Comparison of ENCODE assay signal across 8 mouse cellular contexts in the genomic region with DNA sequence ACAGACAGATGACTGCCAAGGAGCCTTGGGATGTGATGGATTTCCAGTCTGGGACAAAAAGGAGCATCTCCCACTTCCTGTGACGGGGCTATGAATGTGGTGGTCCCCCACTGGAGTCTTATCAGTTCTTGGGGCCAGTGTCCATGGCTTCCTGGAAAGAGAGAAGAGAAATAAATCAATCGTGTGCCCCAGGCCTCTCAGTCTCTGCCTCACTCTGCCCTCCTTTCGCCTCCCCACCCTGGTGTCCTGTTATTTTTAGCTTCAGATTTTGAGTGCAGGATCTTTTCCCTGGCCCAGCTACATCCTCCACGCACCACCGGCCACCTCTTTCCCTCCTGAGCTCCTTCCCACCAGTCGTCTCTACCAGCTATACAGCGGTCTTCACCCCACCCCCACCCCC. TPM values are rescaled to one million over a fixed set of nuclear protein-coding genes. Genes with fewer than 3 reads are reported as not detected.
DNase-seq lines count a peak whose midpoint lies in the region; ATAC-seq and TF ChIP-seq lines count a peak whose summit lies in the region.

No protein-coding gene starts in this region.

- peak overlapping the region; percentile 65; the same call in 1 of the 2 replicates for H3K4me3 ChIP-seq in kidney, embryonic 16.5 days (ENCODE audit: low read length)
- H3K4me3 ChIP-seq in embryonic facial prominence, embryonic 13.5 days: peak overlapping the region; percentile 61
- peak overlapping the region; percentile 62 for H3K4me3 ChIP-seq in hindbrain, embryonic 15.5 days
- peak overlapping the region; percentile 53 for H3K4me3 ChIP-seq in midbrain, postnatal 0 days (ENCODE audit: low read depth, low read length)

- no peak for TF ChIP-seq CTCF in midbrain, postnatal 0 days (IDR thresholded peaks at IDR 0.05)

- DNase-seq in kidney, postnatal 14 days: no peak
- DNase-seq in midbrain, postnatal 0 days (ENCODE audit: low spot score): no peak
- no peak for DNase-seq in gastrocnemius, postnatal 36 days
- DNase-seq in layer of hippocampus, adult 18-20 months (ENCODE audit: low spot score in 2 of 2): no peak
- no peak for DNase-seq in adrenal gland, postnatal 4 days (ENCODE audit: low spot score in 2 of 2)

- H3K9ac ChIP-seq in kidney, embryonic 16.5 days (replicated peaks; ENCODE audit: low read length): peak overlapping the region; percentile 69
- H3K9ac ChIP-seq in embryonic facial prominence, embryonic 13.5 days: peak overlapping the region; percentile 77
- peak overlapping the region; percentile 78 for H3K9ac ChIP-seq in hindbrain, embryonic 15.5 days
- peak overlapping the region; percentile 76 for H3K9ac ChIP-seq in midbrain, postnatal 0 days (replicated peaks; ENCODE audit: low read length, poor library complexity, severe bottlenecking)

- WGBS in kidney, embryonic 16.5 days: 36% methylated on average over 7 of the region's 7 CpGs
- WGBS in embryonic facial prominence, embryonic 13.5 days: 60% methylated on average over 7 of the region's 7 CpGs
- 67% methylated on average over 7 of the region's 7 CpGs for WGBS in hindbrain, embryonic 15.5 days
- WGBS in midbrain, postnatal 0 days: 59% methylated on average over 7 of the region's 7 CpGs

- peaks cover 33% of the 10 kb centered on the region for H3K4me1 ChIP-seq in kidney, embryonic 16.5 days (ENCODE audit: insufficient read depth, low read length)
- H3K4me1 ChIP-seq in embryonic facial prominence, embryonic 13.5 days: peaks cover 30% of the 10 kb centered on the region
- H3K4me1 ChIP-seq in hindbrain, embryonic 15.5 days (replicated peaks): peaks cover 34% of the 10 kb centered on the region
- H3K4me1 ChIP-seq in midbrain, postnatal 0 days (ENCODE audit: insufficient read depth, low read length): peaks cover 15% of the 10 kb centered on the region; the same call in 1 of the 2 replicates

- no peaks in the 10 kb centered on the region for H3K9me3 ChIP-seq in kidney, embryonic 16.5 days (ENCODE audit: low read length)
- no peaks in the 10 kb centered on the region for H3K9me3 ChIP-seq in embryonic facial prominence, embryonic 13.5 days
- no peaks in the 10 kb centered on the region for H3K9me3 ChIP-seq in hindbrain, embryonic 15.5 days
- H3K9me3 ChIP-seq in midbrain, postnatal 0 days (ENCODE audit: low read length): no peaks in the 10 kb centered on the region

- H3K27ac ChIP-seq in kidney, embryonic 16.5 days (ENCODE audit: low read length): no peak overlapping the region
- H3K27ac ChIP-seq in embryonic facial prominence, embryonic 13.5 days: no peak overlapping the region
- peak overlapping the region; percentile 81; the same call in 1 of the 2 replicates for H3K27ac ChIP-seq in hindbrain, embryonic 15.5 days (replicated peaks)
- peak overlapping the region; percentile 60 for H3K27ac ChIP-seq in midbrain, postnatal 0 days (ENCODE audit: low read depth, low read length)

- no peaks in the 10 kb centered on the region for H3K27me3 ChIP-seq in kidney, embryonic 16.5 days (ENCODE audit: insufficient read depth, low read length)
- peaks cover 16% of the 10 kb centered on the region for H3K27me3 ChIP-seq in embryonic facial prominence, embryonic 13.5 days
- H3K27me3 ChIP-seq in hindbrain, embryonic 15.5 days: no peaks in the 10 kb centered on the region
- no peaks in the 10 kb centered on the region for H3K27me3 ChIP-seq in midbrain, postnatal 0 days (ENCODE audit: insufficient read depth, low read length)

- H3K4me2 ChIP-seq in kidney, embryonic 16.5 days (replicated peaks; ENCODE audit: low read depth, low read length): peak overlapping the region; percentile 94
- H3K4me2 ChIP-seq in embryonic facial prominence, embryonic 13.5 days: peak overlapping the region; percentile 92
- peak overlapping the region; percentile 80 for H3K4me2 ChIP-seq in hindbrain, embryonic 15.5 days
- peak overlapping the region; percentile 75 for H3K4me2 ChIP-seq in midbrain, postnatal 0 days (ENCODE audit: low read depth, low read length, poor library complexity, severe bottlenecking)

- no peak for ATAC-seq in kidney, embryonic 16.5 days (ENCODE audit: low FRiP score, low TSS enrichment)
- ATAC-seq in embryonic facial prominence, embryonic 13.5 days (ENCODE audit: insufficient number of reproducible peaks, insufficient read depth, low FRiP score, low TSS enrichment, low read depth): no peak
- ATAC-seq in hindbrain, embryonic 15.5 days (ENCODE audit: low FRiP score, low read depth): no peak
- ATAC-seq in midbrain, postnatal 0 days (ENCODE audit: low FRiP score): no peak

- H3K36me3 ChIP-seq in kidney, embryonic 16.5 days (ENCODE audit: insufficient read depth, low read length): no peaks in the 10 kb centered on the region
- H3K36me3 ChIP-seq in embryonic facial prominence, embryonic 13.5 days: 0 out of 2 replicates have a peak, but pooled peaks cover 4% of the 10 kb centered on the region
- H3K36me3 ChIP-seq in hindbrain, embryonic 15.5 days: no peaks in the 10 kb centered on the region
- 0 out of 2 replicates have a peak, but pooled peaks cover 2% of the 10 kb centered on the region for H3K36me3 ChIP-seq in midbrain, postnatal 0 days (ENCODE audit: insufficient read depth, low read length)

- intact Hi-C loops in gastrocnemius, postnatal 36 days (cut with DNase I): no loop called here

RNA-seq across cellular contexts. Expression of a gene that starts 0.5 kb away (rescaled TPM):
- polyA plus RNA-seq in kidney, embryonic 16.5 days (2015; fragmentation: Nextera tagmentation; extraction: Ambion mirVana): 10.9 and 15.3 TPM in 2 replicates
- polyA plus RNA-seq in embryonic facial prominence, embryonic 13.5 days (2015; fragmentation: Nextera tagmentation; extraction: Ambion mirVana): 10.7 and 10.9 TPM in 2 replicates
- 141 and 144 TPM in 2 replicates for polyA plus RNA-seq in hindbrain, embryonic 15.5 days (2015; fragmentation: Nextera tagmentation; extraction: Ambion mirVana)
- total RNA-seq in midbrain, postnatal 0 days (2014; rRNA removed): 221 and 267 TPM in 2 replicates
- 175 and 189 TPM in 2 replicates for polyA plus RNA-seq in midbrain, postnatal 0 days (2015; fragmentation: Nextera tagmentation; extraction: Ambion mirVana)
- 1 to 10 TPM; 1.4 to 1.8 TPM for total RNA-seq in gastrocnemius, postnatal 36 days (2021)
- 1,000 to 10,000 TPM; 1,059 TPM for total RNA-seq in layer of hippocampus, adult 18-20 months (2021)
- total RNA-seq in adrenal gland, postnatal 4 days (2021): 10 to 100 TPM; 17.9 to 28.3 TPM

RNA-seq across cellular contexts. Expression of a gene that starts 9.5 kb away (rescaled TPM):
- 1.0 and 1.2 TPM in 2 replicates for polyA plus RNA-seq in kidney, embryonic 16.5 days (2015; fragmentation: Nextera tagmentation; extraction: Ambion mirVana)
- polyA plus RNA-seq in embryonic facial prominence, embryonic 13.5 days (2015; fragmentation: Nextera tagmentation; extraction: Ambion mirVana): 0.97 and 1.3 TPM in 2 replicates
- 3.3 and 4.8 TPM in 2 replicates for polyA plus RNA-seq in hindbrain, embryonic 15.5 days (2015; fragmentation: Nextera tagmentation; extraction: Ambion mirVana)
- total RNA-seq in midbrain, postnatal 0 days (2014; rRNA removed): 12.7 and 12.8 TPM in 2 replicates
- polyA plus RNA-seq in midbrain, postnatal 0 days (2015; fragmentation: Nextera tagmentation; extraction: Ambion mirVana): 6.1 and 9.0 TPM in 2 replicates
- total RNA-seq in gastrocnemius, postnatal 36 days (2021): under 1 TPM in 1 of 2 experiments, not detected in 1; 0.18 TPM
- 1 to 10 TPM; 2.7 to 4.7 TPM for total RNA-seq in layer of hippocampus, adult 18-20 months (2021)
- not detected for total RNA-seq in adrenal gland, postnatal 4 days (2021)

RNA-seq across cellular contexts. Expression of a gene that starts 13.7 kb away (rescaled TPM):
- 16.4 and 20.2 TPM in 2 replicates for polyA plus RNA-seq in kidney, embryonic 16.5 days (2015; fragmentation: Nextera tagmentation; extraction: Ambion mirVana)
- polyA plus RNA-seq in embryonic facial prominence, embryonic 13.5 days (2015; fragmentation: Nextera tagmentation; extraction: Ambion mirVana): 22.1 and 22.2 TPM in 2 replicates
- polyA plus RNA-seq in hindbrain, embryonic 15.5 days (2015; fragmentation: Nextera tagmentation; extraction: Ambion mirVana): 26.8 and 30.4 TPM in 2 replicates
- 30.7 and 38.0 TPM in 2 replicates for total RNA-seq in midbrain, postnatal 0 days (2014; rRNA removed)
- polyA plus RNA-seq in midbrain, postnatal 0 days (2015; fragmentation: Nextera tagmentation; extraction: Ambion mirVana): 25.5 and 30.4 TPM in 2 replicates
- 10 to 100 TPM; 38.3 to 40.7 TPM for total RNA-seq in gastrocnemius, postnatal 36 days (2021)
- 100 to 1,000 TPM; 161 to 181 TPM for total RNA-seq in layer of hippocampus, adult 18-20 months (2021)
- 100 to 1,000 TPM in 1 of 2 experiments, 10 to 100 TPM in 1; 99.7 to 111 TPM for total RNA-seq in adrenal gland, postnatal 4 days (2021)

RNA-seq across cellular contexts. Expression of a gene that starts 14.2 kb away (rescaled TPM):
- polyA plus RNA-seq in kidney, embryonic 16.5 days (2015; fragmentation: Nextera tagmentation; extraction: Ambion mirVana): 0.14 TPM in 1 of 2 replicates, not detected in the other
- polyA plus RNA-seq in embryonic facial prominence, embryonic 13.5 days (2015; fragmentation: Nextera tagmentation; extraction: Ambion mirVana): 0.33 TPM in 1 of 2 replicates, not detected in the other
- polyA plus RNA-seq in hindbrain, embryonic 15.5 days (2015; fragmentation: Nextera tagmentation; extraction: Ambion mirVana): not detected in 2 replicates
- total RNA-seq in midbrain, postnatal 0 days (2014; rRNA removed): not detected in 2 replicates
- not detected in 2 replicates for polyA plus RNA-seq in midbrain, postnatal 0 days (2015; fragmentation: Nextera tagmentation; extraction: Ambion mirVana)
- under 1 TPM in 1 of 2 experiments, not detected in 1; 0.08 TPM for total RNA-seq in gastrocnemius, postnatal 36 days (2021)
- not detected for total RNA-seq in layer of hippocampus, adult 18-20 months (2021)
- 1 to 10 TPM in 1 of 2 experiments, not detected in 1; 2.2 TPM for total RNA-seq in adrenal gland, postnatal 4 days (2021)

RNA-seq across cellular contexts. Expression of a gene that starts 28.8 kb away (rescaled TPM):
- 527 and 541 TPM in 2 replicates for polyA plus RNA-seq in kidney, embryonic 16.5 days (2015; fragmentation: Nextera tagmentation; extraction: Ambion mirVana)
- 487 and 605 TPM in 2 replicates for polyA plus RNA-seq in embryonic facial prominence, embryonic 13.5 days (2015; fragmentation: Nextera tagmentation; extraction: Ambion mirVana)
- 626 and 628 TPM in 2 replicates for polyA plus RNA-seq in hindbrain, embryonic 15.5 days (2015; fragmentation: Nextera tagmentation; extraction: Ambion mirVana)
- 244 and 246 TPM in 2 replicates for total RNA-seq in midbrain, postnatal 0 days (2014; rRNA removed)
- 710 and 723 TPM in 2 replicates for polyA plus RNA-seq in midbrain, postnatal 0 days (2015; fragmentation: Nextera tagmentation; extraction: Ambion mirVana)
- 100 to 1,000 TPM; 150 to 160 TPM for total RNA-seq in gastrocnemius, postnatal 36 days (2021)
- total RNA-seq in layer of hippocampus, adult 18-20 months (2021): 100 to 1,000 TPM; 358 to 368 TPM
- total RNA-seq in adrenal gland, postnatal 4 days (2021): 100 to 1,000 TPM; 313 TPM

Comparison
In these comparisons a context has a peak if more than half of its experiments do, and no peak if none do; other contexts are left out.
1. H3K27ac ChIP-seq: peak in hindbrain, embryonic 15.5 days (single experiment) and midbrain, postnatal 0 days (single experiment); none in kidney, embryonic 16.5 days (single experiment) and embryonic facial prominence, embryonic 13.5 days (single experiment).
2. Peak in every context shown above with its lines, with median percentiles within 50 percentile points of each other: H3K4me2 ChIP-seq, H3K4me3 ChIP-seq and H3K9ac ChIP-seq.